Mouse (Mus musculus): Measurements from ENCODE around the gene Zfp651.

DNA sequence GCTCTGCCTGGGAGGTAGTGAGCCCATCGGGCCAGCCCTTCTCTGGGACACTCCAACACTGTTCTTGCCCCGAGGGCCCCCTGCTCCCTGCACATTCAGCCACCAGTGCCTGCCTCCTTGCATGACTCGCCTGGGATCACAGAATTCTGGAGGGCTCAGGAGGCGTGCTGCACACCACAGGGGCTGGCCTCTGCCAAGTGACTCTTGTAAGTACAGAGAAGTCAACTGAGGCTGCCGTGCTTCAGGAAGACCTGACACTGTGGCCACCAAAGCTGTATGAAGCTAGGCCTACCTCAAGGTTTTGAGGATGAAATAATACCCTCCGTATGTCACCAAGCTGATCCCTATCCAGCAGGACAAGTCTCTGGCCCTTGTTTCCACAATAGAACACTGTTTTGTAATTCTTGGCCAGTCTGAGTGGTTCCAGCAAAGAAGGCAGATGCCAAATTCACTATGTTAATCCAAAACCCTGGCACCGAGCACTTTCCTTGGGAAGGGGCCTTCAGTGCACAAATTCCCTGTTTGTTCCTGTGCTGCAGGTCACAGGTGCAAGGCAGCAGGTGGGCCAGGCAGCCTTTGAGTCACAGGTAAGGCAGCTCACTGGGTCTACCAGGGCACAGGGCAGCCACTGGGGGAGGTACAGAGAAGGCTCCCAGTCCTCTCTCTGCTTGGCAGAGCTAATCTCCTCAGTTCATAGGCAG is 60.8 kb downstream of the Zfp651 start:
- TF ChIP-seq POLR2A (IDR thresholded peaks at IDR 0.05; ENCODE audit: extremely low read depth, insufficient read depth, low read length) (no peak), CTCF (IDR thresholded peaks at IDR 0.05; ENCODE audit: extremely low read depth, insufficient read depth, low read length) (no peak)
